Mouse (Mus musculus) kidney, adult 2 months (tissue): ENCODE data around the gene Rrp1b.

Source experiments
- CTCF ChIP-seq: fragments of 200-500 bp; conservative IDR thresholded peaks from 2 replicates; pipeline ENCODE4 v1.5.1; 2011; ENCODE audit warnings: low read depth, mild to moderate bottlenecking, control low read depth, low read length, moderate library complexity, mixed read lengths; ENCODE audit not compliant: insufficient read depth, insufficient read length
- POLR2A ChIP-seq: fragments of 200-500 bp; IDR thresholded peaks from one replicate; pipeline ENCODE4 v1.6.1; 2011; ENCODE audit warnings: low read depth, low read length, control low read depth

DNA sequence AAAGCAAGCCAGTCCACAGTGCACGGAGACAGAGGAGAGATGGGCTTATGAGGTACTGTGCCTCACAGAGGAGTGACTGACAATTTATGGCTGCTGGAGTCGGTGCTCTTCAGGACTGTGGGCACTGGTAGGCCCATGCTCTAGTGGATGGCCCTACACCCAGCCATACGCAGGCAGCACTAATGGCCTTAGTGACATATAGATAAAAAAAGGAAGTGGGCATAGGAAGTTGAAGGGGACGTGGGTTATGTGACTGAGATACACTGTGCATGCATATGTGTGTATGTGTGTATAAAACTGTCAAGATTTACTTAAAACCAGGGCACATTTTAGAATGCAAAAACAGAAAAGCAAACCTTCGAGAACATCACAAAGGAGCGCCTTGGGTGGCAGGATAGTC is 24.2 kb upstream of the Rrp1b start:
- TF ChIP-seq CTCF (no peak), POLR2A (no peak)
